ENCODE assay signal across 27 mouse cellular contexts in the genomic region with DNA sequence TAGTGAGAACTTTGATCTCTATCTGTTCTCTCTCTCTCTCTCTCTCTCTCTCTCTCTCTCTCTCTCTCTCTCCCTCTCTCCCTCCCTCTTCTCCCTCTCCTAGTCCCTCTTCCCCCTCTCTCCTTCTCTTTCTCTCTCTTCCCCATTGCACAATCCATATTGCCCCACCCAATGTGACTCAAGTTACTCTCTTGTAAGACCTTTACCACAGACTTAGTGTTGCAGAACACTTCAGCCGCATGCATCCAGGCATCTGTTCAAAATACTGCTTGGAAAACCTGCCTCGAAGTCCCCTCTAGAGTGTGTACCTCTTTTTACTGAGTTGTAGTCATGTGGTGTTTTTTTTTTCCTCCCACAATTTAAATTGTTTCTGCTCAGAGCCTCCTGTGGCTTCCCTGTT. TPM values are rescaled to one million over a fixed set of nuclear protein-coding genes. Genes with fewer than 3 reads are reported as not detected.
A peak's percentile ranks its signal among the peaks of the same experiment; 100 is the strongest.
DNase-seq lines count a peak whose midpoint lies in the region; ATAC-seq and TF ChIP-seq lines count a peak whose summit lies in the region.
"Had no signal": no experiment of that assay in that cellular context is flagged by ENCODE, and none has a peak within 500 bp of the region (broad histone marks: within the 10 kb centered on the region; RNA-seq: fewer than 3 reads in every experiment).

No protein-coding gene starts in this region.

- H3K4me2 ChIP-seq in midbrain, embryonic 12.5 days (replicated peaks) = no peak overlapping the region
- H3K4me2 ChIP-seq: forebrain, embryonic 12.5 days; hindbrain, embryonic 15.5 days; intestine, embryonic 15.5 days; limb, embryonic 15.5 days; liver, embryonic 15.5 days had no signal

- H3K79me3 ChIP-seq in C2C12 (ENCODE audit: low read depth) = no peaks in the 10 kb centered on the region

- no peak overlapping the region for H3K4me3 ChIP-seq in midbrain, embryonic 12.5 days
- H3K4me3 ChIP-seq in midbrain, embryonic 10.5 days = no peak overlapping the region
- no peak overlapping the region for H3K4me3 ChIP-seq in C2C12 (ENCODE audit: insufficient read depth, poor library complexity, severe bottlenecking)
- H3K4me3 ChIP-seq: forebrain, embryonic 12.5 days; hindbrain, embryonic 15.5 days; intestine, embryonic 15.5 days; layer of hippocampus, adult 2 months; left cerebral cortex, adult 2 months; limb, embryonic 15.5 days; liver, embryonic 15.5 days had no signal

- peaks cover 39% of the 10 kb centered on the region for H3K4me1 ChIP-seq in midbrain, embryonic 12.5 days
- peaks cover 38% of the 10 kb centered on the region for H3K4me1 ChIP-seq in midbrain, embryonic 10.5 days

- no peak for DNase-seq in midbrain, embryonic 10.5 days (ENCODE audit: low spot score)
- DNase-seq in right cerebral cortex, postnatal 25 days = no peak
- no peak for DNase-seq in thymus, postnatal 25 days
- DNase-seq: adrenal gland, postnatal 14 days; cerebellum, adult 9-10 months; gastrocnemius, postnatal 36 days; kidney, adult 9 months; kidney, postnatal 14 days; left cerebral cortex, postnatal 4 days had no signal

- peaks cover 11% of the 10 kb centered on the region; the same call in 1 of the 2 replicates for H3K27me3 ChIP-seq in midbrain, embryonic 12.5 days
- peaks cover 30% of the 10 kb centered on the region for H3K27me3 ChIP-seq in midbrain, embryonic 10.5 days (ENCODE audit: low read depth, poor library complexity, severe bottlenecking)
- no peaks in the 10 kb centered on the region for H3K27me3 ChIP-seq in C2C12 (ENCODE audit: control insufficient read depth, insufficient read depth, insufficient read length)
- H3K27me3 ChIP-seq: hindbrain, embryonic 15.5 days; intestine, embryonic 15.5 days; limb, embryonic 15.5 days; liver, embryonic 15.5 days had no signal

- no peak overlapping the region for H3ac ChIP-seq in C2C12 (ENCODE audit: control insufficient read depth, insufficient read length, low read depth)

- H3K9ac ChIP-seq in midbrain, embryonic 12.5 days (replicated peaks) = no peak overlapping the region
- H3K9ac ChIP-seq: forebrain, embryonic 12.5 days; hindbrain, embryonic 15.5 days; intestine, embryonic 15.5 days; limb, embryonic 15.5 days; liver, embryonic 15.5 days had no signal

- WGBS in midbrain, embryonic 12.5 days = 78% methylated on average over 2 of the region's 2 CpGs
- WGBS in midbrain, embryonic 10.5 days = 72% methylated on average over 2 of the region's 2 CpGs

- no peaks in the 10 kb centered on the region for H3K36me3 ChIP-seq in midbrain, embryonic 12.5 days
- no peaks in the 10 kb centered on the region for H3K36me3 ChIP-seq in midbrain, embryonic 10.5 days
- no peaks in the 10 kb centered on the region for H3K36me3 ChIP-seq in C2C12 (ENCODE audit: control insufficient read depth, insufficient read depth)
- H3K36me3 ChIP-seq: forebrain, embryonic 12.5 days; hindbrain, embryonic 15.5 days; intestine, embryonic 15.5 days; limb, embryonic 15.5 days; liver, embryonic 15.5 days had no signal

- no peak for TF ChIP-seq CTCF in C2C12 (IDR thresholded peaks at IDR 0.05; ENCODE audit: control insufficient read depth, insufficient read depth, insufficient read length)

- H3K9me3 ChIP-seq in midbrain, embryonic 12.5 days = no peaks in the 10 kb centered on the region
- no peaks in the 10 kb centered on the region for H3K9me3 ChIP-seq in midbrain, embryonic 10.5 days (replicated peaks)
- H3K9me3 ChIP-seq: forebrain, embryonic 12.5 days; hindbrain, embryonic 15.5 days; intestine, embryonic 15.5 days; limb, embryonic 15.5 days; liver, embryonic 15.5 days had no signal

- ATAC-seq in midbrain, embryonic 12.5 days (ENCODE audit: low FRiP score, low read depth) = no peak
- peak; percentile 33 for ATAC-seq in common myeloid progenitor, adult 5-6 weeks (replicated peaks; ENCODE audit: low read depth, poor library complexity, severe bottlenecking)
- peak; percentile 67 for ATAC-seq in megakaryocyte, adult 5-6 weeks (ENCODE audit: poor library complexity, severe bottlenecking)
- no peak for ATAC-seq in monocyte, adult 5-6 weeks (replicated peaks; ENCODE audit: insufficient number of reproducible peaks, low FRiP score, low TSS enrichment, poor library complexity, severe bottlenecking)
- ATAC-seq: intestine, embryonic 15.5 days; midbrain, embryonic 16.5 days had no signal

- H3K79me2 ChIP-seq in C2C12 (ENCODE audit: control insufficient read depth, insufficient read depth) = no peaks in the 10 kb centered on the region

- 0 out of 2 replicates have a peak overlapping the region, but pooled peaks have one; percentile 74 for H3K27ac ChIP-seq in midbrain, embryonic 12.5 days (replicated peaks)
- no peak overlapping the region for H3K27ac ChIP-seq in midbrain, embryonic 10.5 days (replicated peaks)
- H3K27ac ChIP-seq: forebrain, embryonic 12.5 days; hindbrain, embryonic 15.5 days; intestine, embryonic 15.5 days; layer of hippocampus, adult 2 months; left cerebral cortex, adult 2 months; limb, embryonic 15.5 days; liver, embryonic 15.5 days had no signal

TF ChIP-seq in C2C12, 6 proteins besides CTCF, POLR2A, EP300 and RAD21:
- TF ChIP-seq CEBPB (IDR thresholded peaks at IDR 0.05; ENCODE audit: low read depth) = peak; percentile 83
- TF ChIP-seq MYOG (IDR thresholded peaks at IDR 0.05; ENCODE audit: control insufficient read depth, extremely low read depth, insufficient read length) = no peak

RNA-seq across cellular contexts. Expression of gene Gm21915, which starts 29.1 kb away (rescaled TPM):
- not detected in 2 replicates for polyA plus RNA-seq in midbrain, embryonic 12.5 days (2016; fragmentation: Nextera tagmentation; extraction: Ambion mirVana)
- not detected in 2 replicates for polyA plus RNA-seq in midbrain, embryonic 10.5 days (2016; fragmentation: Nextera tagmentation; extraction: Ambion mirVana)
- polyA plus RNA-seq in C2C12 (2012; fragmentation: generic; extraction: Trizol) = not detected
- total RNA-seq in common myeloid progenitor, adult 5-6 weeks (2017) = not detected in 2 replicates
- not detected in 2 replicates for total RNA-seq in megakaryocyte, adult 5-6 weeks (2015)
- not detected in 2 replicates for total RNA-seq in megakaryocyte, adult 5-6 weeks (2017)
- not detected in 3 replicates for total RNA-seq in monocyte, adult 5-6 weeks (2017)
- total RNA-seq: adrenal gland, postnatal 14 days; gastrocnemius, adult 18-20 months; gastrocnemius, postnatal 36 days; heart, adult 8-10 months; heart, postnatal 25 days; layer of hippocampus, adult 2 months; left cerebral cortex, adult 2 months; left cerebral cortex, postnatal 4 days had no signal
- polyA plus RNA-seq: forebrain, embryonic 12.5 days; heart, embryonic 14.5 days; hindbrain, embryonic 15.5 days; intestine, embryonic 15.5 days; limb, embryonic 15.5 days; liver, embryonic 15.5 days; lung, embryonic 16.5 days; midbrain, embryonic 16.5 days had no signal

RNA-seq across cellular contexts. Expression of gene Clmp, which starts 44.4 kb away (rescaled TPM):
- polyA plus RNA-seq in midbrain, embryonic 12.5 days (2016; fragmentation: Nextera tagmentation; extraction: Ambion mirVana) = 40.8 and 47.4 TPM in 2 replicates
- polyA plus RNA-seq in midbrain, embryonic 10.5 days (2016; fragmentation: Nextera tagmentation; extraction: Ambion mirVana) = 14.7 and 21.0 TPM in 2 replicates
- 13.6 TPM for polyA plus RNA-seq in C2C12 (2012; fragmentation: generic; extraction: Trizol)
- not detected in 2 replicates for total RNA-seq in common myeloid progenitor, adult 5-6 weeks (2017)
- total RNA-seq in megakaryocyte, adult 5-6 weeks (2015) = 0.30 and 1.3 TPM in 2 replicates
- 0.61 and 1.4 TPM in 2 replicates for total RNA-seq in megakaryocyte, adult 5-6 weeks (2017)
- 0.10 to 0.29 TPM in 2 of 3 replicates, not detected in the other for total RNA-seq in monocyte, adult 5-6 weeks (2017)

Comparison
In these comparisons a context has a peak if more than half of its experiments do, and no peak if none do; other contexts are left out.
1. ATAC-seq: peak in common myeloid progenitor, adult 5-6 weeks (single experiment) and megakaryocyte, adult 5-6 weeks (single experiment); none in midbrain, embryonic 12.5 days (single experiment) and monocyte, adult 5-6 weeks (single experiment).